Mouse (Mus musculus) midbrain, embryonic 10.5 days (tissue): ENCODE results near the gene Nol11. TPM values are rescaled to one million over a fixed set of nuclear protein-coding genes. Genes with fewer than 3 reads are reported as not detected.
"Not testable (repeated sequence)": the region's sequence is repeated elsewhere in the genome, so short reads cannot be mapped to it uniquely, and the experiment has no call there.

Experiments
- DNase-seq: peaks from one replicate; pipeline ENCODE4 v3.0.0-alpha.2; 2017; ENCODE audit warnings: low spot score
- H3K27ac ChIP-seq: fragments of 300-500 bp; sonication (generic); replicated peaks from 2 replicates; pipeline ENCODE4 v1.5.1; 2016; ENCODE audit warnings: mild to moderate bottlenecking
- H3K27me3 ChIP-seq: fragments of 300-500 bp; sonication (generic); 2 replicates; pipeline ENCODE4 v1.6.1; 2016; ENCODE audit warnings: low read depth, mild to moderate bottlenecking; ENCODE audit not compliant: poor library complexity, severe bottlenecking
- H3K36me3 ChIP-seq: fragments of 300-500 bp; sonication (generic); 2 replicates; pipeline ENCODE4 v1.6.1; 2016; ENCODE audit warnings: mild to moderate bottlenecking, moderate library complexity
- H3K4me1 ChIP-seq: fragments of 300-500 bp; sonication (generic); 2 replicates; pipeline ENCODE4 v1.6.1; 2016
- H3K4me3 ChIP-seq: fragments of 300-500 bp; sonication (generic); 2 replicates; pipeline ENCODE4 v1.5.1; 2016; ENCODE audit warnings: mild to moderate bottlenecking, moderate library complexity
- H3K9me3 ChIP-seq: fragments of 300-500 bp; sonication (generic); replicated peaks from 2 replicates; pipeline ENCODE4 v1.6.1; 2016; ENCODE audit warnings: mild to moderate bottlenecking
- WGBS: fragments of 180-500 bp; shearing (Covaris S2); methylation state at CpG from one replicate; pipeline ENCODE4 v1.1.7; 2016; 5-methylcytosine and 5-hydroxymethylcytosine counted together
- polyA plus RNA-seq: library from polyadenylated mRNA; unstranded; fragments of >200 nt; fragmentation: Nextera tagmentation; extraction: Ambion mirVana; gene quantifications from 2 replicates; pipeline ENCODE4 v1.2.1, GENCODE M21; 2016

Nol11 gene
- polyA plus RNA-seq, 1 experiment from 2014 or later: 71.6 TPM

- H3K4me3 ChIP-seq, H3K4me1 ChIP-seq, H3K9me3 ChIP-seq, H3K36me3 ChIP-seq, DNase-seq, H3K27me3 ChIP-seq, H3K27ac ChIP-seq: not testable (repeated sequence)
- 93% methylated on average over 11 of the region's 11 CpGs for WGBS
These were observed 45.2 kb downstream of the Nol11 start for GRCm38 (mm10) chr11:107143956-107144355.

DNA sequence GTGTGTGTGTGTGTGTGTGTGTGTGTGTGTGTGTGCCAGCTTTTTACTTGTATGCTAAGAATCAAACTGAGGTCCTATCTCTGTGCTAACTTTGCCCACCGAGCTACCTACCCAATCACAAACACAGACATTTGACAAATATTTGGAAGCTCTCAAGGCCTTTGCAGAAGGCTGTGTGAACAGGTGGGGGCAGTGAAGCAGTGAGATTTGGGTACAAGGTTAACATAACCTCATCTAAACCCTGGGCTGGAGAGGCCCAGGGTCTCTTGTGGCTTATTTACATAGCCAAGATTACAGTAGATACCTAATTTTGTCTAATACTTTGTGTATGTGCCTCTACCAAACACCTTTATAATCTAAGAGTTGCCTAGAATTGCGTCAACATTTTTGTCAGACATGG is 46.8 kb downstream of the Nol11 start:
- DNase-seq: no peak
- Histone ChIP-seq H3K9me3 (no peaks in the 10 kb centered on the region), H3K4me3 (no peak overlapping the region), H3K4me1 (no peaks in the 10 kb centered on the region), H3K27me3 (no peaks in the 10 kb centered on the region), H3K36me3 (no peaks in the 10 kb centered on the region), H3K27ac (no peak overlapping the region)
- 88% methylated on average over 2 of the region's 2 CpGs for WGBS

GRCm38 (mm10) chr11:107140756-107141155 is 48.4 kb downstream of the Nol11 start:
- no peaks in the 10 kb centered on the region for H3K36me3 ChIP-seq
- no peak overlapping the region for H3K4me3 ChIP-seq
- no peak overlapping the region; the same call in 1 of the 2 replicates for H3K27ac ChIP-seq
- H3K27me3 ChIP-seq: no peaks in the 10 kb centered on the region
- no peak for DNase-seq
- 27% methylated on average over 6 of the region's 6 CpGs for WGBS
- no peaks in the 10 kb centered on the region for H3K9me3 ChIP-seq
- no peaks in the 10 kb centered on the region for H3K4me1 ChIP-seq

DNA sequence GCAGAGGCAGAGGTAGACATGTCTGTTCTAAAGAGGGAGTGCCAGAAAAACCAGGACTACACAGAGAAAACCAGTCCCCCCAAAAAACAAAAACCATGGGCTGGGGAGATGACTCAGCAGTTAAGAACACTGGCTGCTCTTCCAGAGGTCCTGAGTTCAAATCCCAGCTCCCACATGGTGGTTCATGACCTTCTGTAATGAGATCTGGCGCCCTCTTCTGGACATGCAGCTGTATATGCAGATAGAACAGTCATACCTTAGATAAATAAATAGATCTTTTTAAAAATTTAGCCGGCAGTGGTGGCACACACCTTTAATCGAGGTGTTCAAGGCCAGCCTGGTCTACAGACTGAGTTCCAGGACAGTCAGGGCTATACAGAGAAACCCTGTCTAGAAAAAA is 50.5 kb downstream of the Nol11 start:
- WGBS: 79% methylated on average over 3 of the region's 3 CpGs
- Histone ChIP-seq H3K27ac (no peak overlapping the region), H3K9me3 (no peaks in the 10 kb centered on the region), H3K4me1 (no peaks in the 10 kb centered on the region), H3K27me3 (no peaks in the 10 kb centered on the region), H3K4me3 (no peak overlapping the region), H3K36me3 (no peaks in the 10 kb centered on the region)
- no peak for DNase-seq

DNA sequence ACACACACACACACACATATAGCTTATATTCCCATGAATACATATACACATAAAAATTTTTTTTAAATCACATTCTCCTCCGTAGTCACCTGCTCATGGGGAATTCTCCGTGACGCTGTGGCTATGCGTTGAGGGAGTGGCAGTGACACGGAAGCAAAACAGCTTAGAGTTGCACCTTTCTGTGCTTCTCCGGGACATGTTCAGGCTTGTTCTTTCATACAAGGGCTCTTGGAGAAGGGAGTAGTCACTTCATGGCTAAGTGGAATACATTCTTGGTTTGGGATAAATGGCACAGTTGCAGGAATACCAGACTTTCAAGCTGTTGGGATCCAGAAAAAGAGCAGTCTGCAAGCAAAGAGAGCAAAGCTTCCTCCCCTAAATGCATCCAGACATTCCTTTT is 51.6 kb downstream of the Nol11 start:
- no peak overlapping the region for H3K27ac ChIP-seq
- WGBS: 95% methylated on average over 6 of the region's 6 CpGs
- H3K27me3 ChIP-seq: no peaks in the 10 kb centered on the region
- no peak overlapping the region for H3K4me3 ChIP-seq
- DNase-seq: no peak
- peaks cover 3% of the 10 kb centered on the region for H3K4me1 ChIP-seq
- no peaks in the 10 kb centered on the region for H3K36me3 ChIP-seq
- H3K9me3 ChIP-seq: no peaks in the 10 kb centered on the region

DNA sequence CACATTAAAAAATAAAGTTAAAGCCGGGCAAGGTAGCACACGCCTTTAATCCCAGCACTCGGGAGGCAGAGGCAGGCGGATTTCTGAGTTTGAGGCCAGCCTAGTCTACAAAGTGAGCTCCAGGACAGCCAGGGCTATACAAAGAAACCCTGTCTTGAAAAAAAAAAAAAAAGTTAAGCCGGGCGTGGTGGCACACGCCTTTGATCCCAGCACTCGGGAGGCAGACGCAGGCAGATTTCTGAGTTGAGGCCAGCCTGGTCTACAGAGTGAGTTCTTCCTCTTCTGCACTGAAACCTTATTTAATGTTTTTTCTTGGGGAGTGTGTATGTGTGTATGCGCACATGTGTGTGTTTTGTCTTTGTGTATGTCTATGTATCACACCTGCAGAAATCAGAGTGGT is 52.7 kb downstream of the Nol11 start:
- DNase-seq, H3K4me3 ChIP-seq, H3K4me1 ChIP-seq, H3K36me3 ChIP-seq, H3K27me3 ChIP-seq, H3K9me3 ChIP-seq, H3K27ac ChIP-seq: not testable (repeated sequence)
- 98% methylated on average over 10 of the region's 10 CpGs for WGBS

DNA sequence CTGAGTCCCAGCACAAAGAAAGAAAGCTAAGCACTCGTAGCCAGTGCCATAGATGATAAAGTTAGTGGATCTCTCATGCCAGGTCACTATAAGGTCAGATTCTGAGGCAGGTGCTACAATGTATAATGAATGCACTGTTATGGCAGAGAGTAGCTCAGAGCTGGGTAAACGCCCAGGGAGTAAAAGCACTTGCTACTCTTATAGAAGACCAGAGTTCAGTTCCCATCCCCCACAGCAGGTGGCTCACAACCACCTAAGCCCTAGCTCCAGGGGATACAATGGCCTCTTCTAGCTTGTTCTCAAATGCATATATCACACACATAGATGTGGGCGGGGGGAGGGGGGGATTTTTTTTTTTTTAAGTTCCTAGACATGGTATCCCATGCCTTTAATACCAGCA is 53.4 kb downstream of the Nol11 start:
- no peak for DNase-seq
- no peaks in the 10 kb centered on the region for H3K27me3 ChIP-seq
- no peaks in the 10 kb centered on the region for H3K36me3 ChIP-seq
- H3K9me3 ChIP-seq: no peaks in the 10 kb centered on the region
- H3K27ac ChIP-seq: no peak overlapping the region
- H3K4me1 ChIP-seq: peaks cover 9% of the 10 kb centered on the region
- WGBS: 61% methylated on average over 3 of the region's 3 CpGs
- no peak overlapping the region for H3K4me3 ChIP-seq

DNA sequence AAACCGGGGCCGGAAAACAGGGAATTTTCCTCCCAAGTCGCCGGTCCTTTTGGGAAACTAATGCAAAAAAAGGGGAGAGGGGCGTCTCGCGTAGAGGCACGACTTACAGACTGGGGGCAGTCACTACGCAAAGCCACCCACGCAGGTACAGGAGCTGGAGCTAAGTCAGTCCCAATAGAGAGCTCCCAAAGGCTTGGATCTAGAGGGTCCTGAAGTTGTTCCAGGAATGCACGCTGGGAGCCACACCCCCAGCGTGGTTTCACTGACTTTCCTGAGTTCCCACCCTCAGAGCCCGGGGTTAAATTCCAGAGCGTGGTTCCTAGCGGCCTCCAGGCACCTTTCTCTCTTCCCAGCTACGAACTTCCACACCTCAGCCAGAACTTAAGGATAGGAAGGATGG is 56.8 kb downstream of the Nol11 start:
- H3K27me3 ChIP-seq: no peaks in the 10 kb centered on the region
- peaks cover 26% of the 10 kb centered on the region for H3K4me1 ChIP-seq
- H3K36me3 ChIP-seq: peaks cover 4% of the 10 kb centered on the region; the same call in 1 of the 2 replicates
- H3K4me3 ChIP-seq: peak overlapping the region; percentile 91
- no peaks in the 10 kb centered on the region for H3K9me3 ChIP-seq
- under 1% methylated on average over 16 of the region's 16 CpGs for WGBS
- DNase-seq: no peak
- H3K27ac ChIP-seq: peak overlapping the region; percentile 99

DNA sequence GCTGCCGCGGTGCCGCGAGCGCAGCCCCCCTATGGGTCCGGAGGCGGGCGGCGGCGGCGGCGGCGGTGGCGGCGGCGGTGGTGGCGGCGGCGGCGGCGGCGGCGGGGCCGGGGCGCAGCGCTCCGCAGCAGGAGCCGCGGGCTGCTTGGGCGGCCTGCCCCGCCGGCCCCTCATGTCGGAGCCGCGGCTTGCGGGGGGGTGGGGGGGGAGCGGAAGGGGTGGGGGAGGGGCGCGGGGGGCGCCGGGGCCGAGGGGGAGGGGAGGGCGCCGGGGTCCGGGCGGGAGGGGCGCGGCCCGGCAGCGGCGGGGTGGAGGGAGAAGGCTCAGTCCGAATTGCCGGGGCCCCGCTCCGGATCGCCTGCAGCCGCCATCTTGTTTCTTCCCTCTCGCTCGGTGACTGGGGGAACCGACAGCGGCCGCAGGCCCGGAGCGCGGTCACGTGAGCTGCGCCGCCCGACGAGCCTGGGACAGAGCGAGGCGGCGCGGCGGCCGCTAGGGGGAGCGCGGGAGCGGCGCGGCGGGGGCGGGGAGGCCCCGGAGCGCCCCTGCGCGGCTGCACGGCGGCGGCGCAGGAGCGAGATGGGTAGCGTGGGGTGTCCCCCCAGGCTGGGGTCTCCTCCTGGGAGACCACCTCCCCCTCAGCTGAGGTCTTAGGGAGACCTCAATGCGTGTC is 57.3 kb downstream of the Nol11 start, which contains the start of gene Bptf:
Gene Bptf (minus strand): TSS at position 379 of the 673 bp plus-strand sequence.
- peak; percentile 92 for DNase-seq
- under 1% methylated on average over 64 of the region's 94 CpGs for WGBS
- H3K36me3 ChIP-seq: peaks cover 4% of the 10 kb centered on the region; the same call in 1 of the 2 replicates
- H3K9me3 ChIP-seq: no peaks in the 10 kb centered on the region
- peaks cover 26% of the 10 kb centered on the region for H3K4me1 ChIP-seq
- H3K4me3 ChIP-seq: peak within 1 kb of the TSS; percentile 91
- peak within 1 kb of the TSS; percentile 99 for H3K27ac ChIP-seq
- H3K27me3 ChIP-seq: no peaks in the 10 kb centered on the region

DNA sequence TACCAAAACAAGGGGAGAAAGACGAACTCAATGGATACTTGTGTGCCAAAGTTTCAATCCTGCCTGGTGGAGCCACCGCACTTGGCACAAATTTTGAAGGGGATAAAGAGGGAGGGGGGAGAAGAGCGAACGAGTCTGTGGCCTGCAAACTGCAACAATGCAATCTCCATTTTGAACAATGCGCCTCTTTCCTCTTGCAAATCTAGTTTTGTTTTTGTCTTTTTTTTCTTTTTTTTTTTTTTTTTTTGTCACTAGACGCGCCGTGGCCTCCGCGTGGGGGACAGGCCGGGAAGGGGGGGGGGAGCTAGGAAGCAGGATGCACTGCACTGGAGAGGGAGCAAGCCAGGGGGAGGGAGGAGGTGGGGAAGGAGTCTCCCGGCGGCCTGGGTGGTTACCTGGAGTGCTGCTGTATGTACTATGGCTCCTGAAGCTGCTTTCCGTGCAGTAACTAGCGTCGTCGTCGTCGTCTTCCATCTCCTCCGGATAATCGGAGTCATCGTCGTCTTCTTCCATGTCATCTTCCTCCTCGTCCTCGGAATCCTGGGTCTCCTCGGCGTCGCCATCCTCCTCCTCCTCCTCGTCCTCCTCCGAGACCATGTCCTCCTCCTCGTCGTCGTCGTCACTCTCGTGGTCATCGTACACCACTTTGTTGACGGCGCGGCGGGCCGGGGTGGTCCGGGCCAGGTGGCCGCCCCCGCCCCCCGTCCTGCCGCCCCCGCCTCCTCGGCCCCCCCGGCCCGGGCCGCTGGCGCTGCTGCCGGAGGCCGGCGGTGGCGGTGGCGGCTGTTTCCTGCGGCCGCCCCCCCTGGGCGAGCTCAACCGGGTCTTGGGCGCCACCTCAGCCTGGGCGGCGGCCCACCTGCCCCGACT is 58.1 kb downstream of the Nol11 start:
- peak; percentile 75 for DNase-seq
- 3% methylated on average over 61 of the region's 65 CpGs for WGBS
- Histone ChIP-seq H3K4me1 (peaks cover 26% of the 10 kb centered on the region), H3K4me3 (peak overlapping the region; percentile 91), H3K36me3 (peaks cover 5% of the 10 kb centered on the region), H3K9me3 (no peaks in the 10 kb centered on the region), H3K27ac (peak overlapping the region; percentile 99), H3K27me3 (no peaks in the 10 kb centered on the region)

DNA sequence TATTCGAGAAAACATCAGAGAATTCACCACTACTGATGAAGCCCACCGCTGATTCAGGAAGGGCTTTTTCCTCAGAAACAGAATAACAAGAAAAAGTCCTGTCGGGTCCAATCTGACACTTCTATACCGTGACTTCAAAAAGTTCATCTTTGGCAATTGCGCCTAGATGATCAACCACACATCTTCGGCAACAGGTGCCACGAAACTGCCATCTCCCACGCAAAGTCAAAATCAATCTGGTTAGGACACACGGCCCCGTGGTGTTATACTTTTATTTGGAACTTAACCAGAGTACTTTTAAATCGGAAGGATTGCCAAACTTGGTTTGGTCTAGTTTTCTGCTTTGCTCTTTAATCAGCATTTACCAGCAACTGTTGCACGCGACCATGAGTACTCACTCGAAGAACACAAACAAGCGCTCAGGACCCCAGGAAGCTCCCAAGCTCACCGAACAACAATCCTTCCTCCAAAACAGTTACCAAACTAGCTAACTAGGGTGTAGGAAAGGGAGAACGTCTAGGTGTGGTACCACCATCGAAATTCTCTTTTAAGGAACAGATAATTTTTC is 58.9 kb downstream of the Nol11 start:
- WGBS: 3% methylated on average over 18 of the region's 18 CpGs
- Histone ChIP-seq H3K27ac (peak overlapping the region; percentile 99), H3K4me3 (peak overlapping the region; percentile 91), H3K4me1 (peaks cover 26% of the 10 kb centered on the region), H3K36me3 (peaks cover 6% of the 10 kb centered on the region), H3K9me3 (no peaks in the 10 kb centered on the region), H3K27me3 (no peaks in the 10 kb centered on the region)
- peak; percentile 35 for DNase-seq

DNA sequence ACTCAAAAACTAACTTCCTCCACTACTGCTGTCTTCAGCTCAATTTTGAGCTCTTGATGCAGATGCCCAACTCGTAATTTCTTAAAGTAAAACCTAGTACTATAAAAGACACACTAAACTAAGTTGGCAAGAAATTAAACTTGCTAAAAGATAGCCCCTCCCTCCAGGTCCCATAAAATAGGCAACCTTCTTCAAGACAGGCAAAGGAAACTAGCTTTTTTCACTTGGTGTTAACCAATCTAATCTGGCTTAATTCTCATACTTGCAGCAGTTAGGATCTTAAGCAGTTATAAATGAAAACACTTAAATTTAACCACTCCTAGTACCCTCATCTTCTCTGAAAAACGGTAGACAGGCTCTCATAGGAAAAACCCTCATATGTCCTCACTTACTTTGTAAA is 59.5 kb downstream of the Nol11 start:
- DNase-seq: no peak
- H3K4me1 ChIP-seq: peaks cover 27% of the 10 kb centered on the region
- H3K27me3 ChIP-seq: no peaks in the 10 kb centered on the region
- WGBS: 38% methylated on average over 2 of the region's 2 CpGs
- no peaks in the 10 kb centered on the region for H3K9me3 ChIP-seq
- peak overlapping the region; percentile 91 for H3K4me3 ChIP-seq
- peaks cover 6% of the 10 kb centered on the region for H3K36me3 ChIP-seq
- H3K27ac ChIP-seq: peak overlapping the region; percentile 99; the same call in 1 of the 2 replicates

DNA sequence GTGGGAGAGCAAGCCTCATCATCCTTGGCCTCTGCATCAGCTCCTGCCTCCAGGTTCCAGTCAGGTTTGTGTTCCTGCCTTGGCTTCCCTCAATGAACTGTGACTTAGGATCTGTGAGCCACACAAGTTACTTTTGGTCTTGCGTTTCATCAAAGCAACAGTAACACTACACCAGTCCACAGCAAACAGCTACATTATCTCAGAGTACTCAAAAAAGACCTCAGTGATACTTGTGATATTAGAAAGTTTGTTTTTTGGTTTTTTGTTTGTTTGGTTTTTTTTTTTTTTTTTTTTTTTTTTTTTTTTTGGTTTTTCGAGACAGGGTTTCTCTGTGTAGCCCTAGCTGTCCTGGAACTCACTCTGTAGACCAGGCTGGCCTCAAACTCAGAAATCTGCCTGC is 62.5 kb downstream of the Nol11 start:
- not testable (repeated sequence) for H3K9me3 ChIP-seq, H3K27me3 ChIP-seq, H3K4me3 ChIP-seq, H3K27ac ChIP-seq, DNase-seq
- peaks cover 34% of the 10 kb centered on the region for H3K36me3 ChIP-seq
- 95% methylated on average over 1 of the region's 2 CpGs for WGBS
- peaks cover 25% of the 10 kb centered on the region for H3K4me1 ChIP-seq
